1 mouse cellular context compared by ENCODE assay signal in the genomic region with DNA sequence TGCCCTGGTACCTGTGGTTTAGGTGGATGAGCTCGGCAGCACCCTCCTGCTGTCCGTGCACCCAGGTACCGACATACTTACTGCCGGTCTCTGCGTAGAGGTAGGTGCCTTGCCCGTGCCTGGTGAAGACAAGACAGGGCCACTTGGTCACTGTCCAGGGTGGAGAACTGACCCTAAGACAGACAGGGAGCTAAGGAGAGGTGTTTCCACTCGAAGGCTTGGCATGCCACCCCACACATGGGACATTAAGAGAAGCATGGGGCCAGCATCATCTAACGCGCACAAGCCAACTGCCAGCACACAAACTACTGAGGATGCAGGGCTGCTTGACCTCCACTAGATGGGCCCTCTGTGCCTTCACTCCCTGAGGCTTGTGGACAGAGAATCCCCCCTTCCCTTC.
TF ChIP-seq lines count a peak whose summit lies in the region.

No protein-coding gene starts in this region.

TF ChIP-seq in ES-E14, 5 proteins besides CTCF, POLR2A, EP300 and RAD21:
- TF ChIP-seq CHD2 (IDR thresholded peaks at IDR 0.05; ENCODE audit: low read depth, low read length) (no peak), ZC3H11A (IDR thresholded peaks at IDR 0.05; ENCODE audit: borderline replicate concordance, low read depth, low read length) (no peak), ZNF384 (IDR thresholded peaks at IDR 0.05; ENCODE audit: low read depth, low read length) (no peak), HCFC1 (IDR thresholded peaks at IDR 0.05; ENCODE audit: borderline replicate concordance, insufficient read depth, low read length) (no peak), MAFK (IDR thresholded peaks at IDR 0.05; ENCODE audit: insufficient read depth, low read depth, low read length) (no peak)
TF ChIP-seq in ES-E14: peak in this region for 0.
